Mouse (Mus musculus) ES-E14 (cell line): ENCODE data around the gene Cplx3. TPM values are rescaled to one million over a fixed set of nuclear protein-coding genes. Genes with fewer than 3 reads are reported as not detected.

Experiments
- DNase-seq: peaks from one replicate; pipeline ENCODE4 v3.0.0-alpha.2; 2013; ENCODE audit warnings: low read depth, low spot score
- H3K27ac ChIP-seq: 2 replicates; pipeline ENCODE4 v1.5.1; 2012; ENCODE audit warnings: low read depth, mild to moderate bottlenecking, low read length, moderate library complexity, mixed read lengths; ENCODE audit not compliant: poor library complexity, insufficient read depth, severe bottlenecking
- H3K36me3 ChIP-seq: 2 replicates; pipeline ENCODE4 v1.6.1; 2012; ENCODE audit warnings: mild to moderate bottlenecking, low read length, moderate library complexity, mixed read lengths; ENCODE audit not compliant: control insufficient read depth, poor library complexity, insufficient read depth, severe bottlenecking
- H3K4me1 ChIP-seq, 2 experiments: fragments of 150-350 bp in 1 of 2; sonication (generic) in 1 of 2; 2 replicates each; pipeline ENCODE4 v1.6.1; 2012; ENCODE audit warnings: low read length in 2 of 2, mild to moderate bottlenecking in 1 of 2, mixed read lengths in 1 of 2; ENCODE audit not compliant: control insufficient read depth in 2 of 2, insufficient read depth in 2 of 2, poor library complexity in 1 of 2
- H3K4me3 ChIP-seq, 2 experiments: fragments of 150-350 bp in 1 of 2; sonication (generic) in 1 of 2; 2 replicates each; pipeline ENCODE4 v1.5.1; 2012; ENCODE audit warnings: low read length in 2 of 2, low read depth in 1 of 2, mild to moderate bottlenecking in 1 of 2, mixed read lengths in 1 of 2; ENCODE audit not compliant: insufficient read depth in 1 of 2, poor library complexity in 1 of 2, severe bottlenecking in 1 of 2
- H3K9ac ChIP-seq: 2 replicates; pipeline ENCODE4 v1.6.1; 2012; ENCODE audit warnings: low read depth, mild to moderate bottlenecking, low read length, mixed read lengths; ENCODE audit not compliant: poor library complexity, insufficient read depth, severe bottlenecking
- H3K9me3 ChIP-seq: fragments of 150-350 bp; sonication (generic); 2 replicates; pipeline ENCODE4 v1.6.1; 2012; ENCODE audit warnings: low read depth, mild to moderate bottlenecking, low read length; ENCODE audit not compliant: control insufficient read depth, insufficient read depth
- CHD2 ChIP-seq: IDR thresholded peaks from 2 replicates; pipeline ENCODE4 v1.6.1; 2014; ENCODE audit warnings: mild to moderate bottlenecking, low read depth, low read length, inconsistent platforms
- HCFC1 ChIP-seq: IDR thresholded peaks from 2 replicates; pipeline ENCODE4 v1.6.1; 2012; ENCODE audit warnings: low read length, inconsistent platforms, borderline replicate concordance; ENCODE audit not compliant: insufficient read depth
- MAFK ChIP-seq: IDR thresholded peaks from 2 replicates; pipeline ENCODE4 v1.6.1; 2014; ENCODE audit warnings: mild to moderate bottlenecking, low read depth, low read length, inconsistent platforms; ENCODE audit not compliant: insufficient read depth
- ZC3H11A ChIP-seq: IDR thresholded peaks from 2 replicates; pipeline ENCODE4 v1.6.1; 2012; ENCODE audit warnings: low read depth, mild to moderate bottlenecking, inconsistent platforms, low read length, borderline replicate concordance
- ZNF384 ChIP-seq: IDR thresholded peaks from 2 replicates; pipeline ENCODE4 v1.6.1; 2012; ENCODE audit warnings: low read depth, low read length, inconsistent platforms
- in situ Hi-C, 2 experiments: fragments of 600-800 bp; cut with MboI; formaldehyde crosslinking; loops; one replicate each; pipeline ENCODE4 v1.15.1; 2025; ENCODE audit warnings: low sequenced_read_pairs in 2 of 2, inconsistent platforms in 1 of 2; ENCODE audit not compliant: unreplicated experiment in 2 of 2
- total RNA-seq: library from RNA; depleted of rRNA; stranded (reverse); fragments of 300-350 nt; gene quantifications from 2 replicates; pipeline ENCODE4 v1.2.3, GENCODE M21; 2012

Gene Cplx3
- total RNA-seq, 1 experiment, result not detected

- Histone ChIP-seq H3K36me3 (no peaks in the 10 kb centered on the region; the same call in 1 of the 2 replicates), H3K4me3 (no peak overlapping the region)
- in situ Hi-C loops, result no loop called here
Measured at GRCm38 (mm10) chr9:57637272-57637671, 31.2 kb upstream of the Cplx3 start.

GRCm38 (mm10) chr9:57633481-57634024, 27.5 kb upstream of the Cplx3 start:
- in situ Hi-C loops, result no loop called here
- Histone ChIP-seq H3K9ac (no peak overlapping the region), H3K27ac (no peak overlapping the region), H3K36me3 (peaks cover 25% of the 10 kb centered on the region; the same call in 1 of the 2 replicates), H3K4me3 (no peak overlapping the region), H3K9me3 (no peaks in the 10 kb centered on the region), H3K4me1 (peaks cover 0 to 5% of the 10 kb centered on the region in 2 experiments; a peak in 1 of 4 replicates)
- TF ChIP-seq ZC3H11A, result no peak
- no peak for TF ChIP-seq CHD2
- TF ChIP-seq MAFK, result no peak
- TF ChIP-seq HCFC1, result no peak
- TF ChIP-seq ZNF384, result no peak
- no peak for DNase-seq

More at GRCm38 (mm10) chr9:57637272-57637671, 31.2 kb upstream of the Cplx3 start:
- Histone ChIP-seq H3K27ac (no peak overlapping the region), H3K4me1 (peaks cover 0 to 10% of the 10 kb centered on the region in 2 experiments; a peak in 1 of 4 replicates), H3K9ac (no peak overlapping the region), H3K9me3 (no peaks in the 10 kb centered on the region)
- TF ChIP-seq ZC3H11A (no peak), HCFC1 (no peak), ZNF384 (no peak), MAFK (no peak), CHD2 (no peak)
- DNase-seq, result no peak

GRCm38 (mm10) chr9:57629118-57629874, 23.2 kb upstream of the Cplx3 start:
- Histone ChIP-seq H3K4me3 (no peak overlapping the region), H3K9me3 (no peaks in the 10 kb centered on the region), H3K27ac (no peak overlapping the region), H3K36me3 (peaks cover 51% of the 10 kb centered on the region), H3K4me1 (peaks cover 0 to 12% of the 10 kb centered on the region in 2 experiments; a peak in 2 of 4 replicates), H3K9ac (no peak overlapping the region)
- DNase-seq, result no peak
- in situ Hi-C loops, result no loop called here
- peak; percentile 18; the same call in 1 of the 2 replicates for TF ChIP-seq ZC3H11A
- TF ChIP-seq ZNF384, result no peak

- Histone ChIP-seq H3K4me3 (no peak overlapping the region), H3K9me3 (no peaks in the 10 kb centered on the region), H3K27ac (no peak overlapping the region), H3K9ac (no peak overlapping the region), H3K36me3 (peaks cover 51% of the 10 kb centered on the region), H3K4me1 (peaks cover 0 to 12% of the 10 kb centered on the region in 2 experiments; a peak in 2 of 4 replicates)
- in situ Hi-C loops, result no loop called here
- no peak for TF ChIP-seq CHD2
- no peak for TF ChIP-seq MAFK
- TF ChIP-seq ZNF384, result no peak
- TF ChIP-seq HCFC1, result no peak
- no peak for TF ChIP-seq ZC3H11A
- no peak for DNase-seq
Measured at GRCm38 (mm10) chr9:57628717-57629116, 22.6 kb upstream of the Cplx3 start.
